Mouse (Mus musculus) forebrain, embryonic 12.5 days (tissue): ENCODE measurements around the gene Ivl. TPM values are rescaled to one million over a fixed set of nuclear protein-coding genes. Genes with fewer than 3 reads are reported as not detected.

ENCODE experiments used
- ATAC-seq: fragments of 200-750 bp; cut with Nextera tagmentation; 2 replicates; pipeline ENCODE4 v1.8.0; 2017; ENCODE audit warnings: moderate TSS enrichment; ENCODE audit not compliant: low FRiP score
- H3K27ac ChIP-seq: fragments of 300-500 bp; sonication (generic); 2 replicates; pipeline ENCODE4 v1.5.1; 2016; ENCODE audit warnings: mild to moderate bottlenecking
- H3K27me3 ChIP-seq: fragments of 300-500 bp; sonication (generic); 2 replicates; pipeline ENCODE4 v1.6.1; 2016; ENCODE audit warnings: mild to moderate bottlenecking
- H3K36me3 ChIP-seq: fragments of 300-500 bp; sonication (generic); replicated peaks from 2 replicates; pipeline ENCODE4 v1.6.1; 2016; ENCODE audit warnings: mild to moderate bottlenecking
- H3K4me1 ChIP-seq: fragments of 300-500 bp; sonication (generic); 2 replicates; pipeline ENCODE4 v1.6.1; 2016
- H3K4me2 ChIP-seq: fragments of 300-500 bp; sonication (generic); 2 replicates; pipeline ENCODE4 v1.6.1; 2016; ENCODE audit warnings: mild to moderate bottlenecking, moderate library complexity
- H3K4me3 ChIP-seq: fragments of 300-500 bp; sonication (generic); replicated peaks from 2 replicates; pipeline ENCODE4 v1.5.1; 2016; ENCODE audit warnings: mild to moderate bottlenecking
- H3K9ac ChIP-seq: fragments of 300-500 bp; sonication (generic); 2 replicates; pipeline ENCODE4 v1.6.1; 2016; ENCODE audit warnings: mild to moderate bottlenecking
- H3K9me3 ChIP-seq: fragments of 300-500 bp; sonication (generic); 2 replicates; pipeline ENCODE4 v1.6.1; 2016
- WGBS: fragments of 180-500 bp; shearing (Covaris S2); methylation state at CpG from one replicate; pipeline ENCODE4 v1.1.7; 2016; 5-methylcytosine and 5-hydroxymethylcytosine counted together
- polyA plus RNA-seq: library from polyadenylated mRNA; unstranded; fragments of >200 nt; fragmentation: Nextera tagmentation; extraction: Ambion mirVana; gene quantifications from 2 replicates; pipeline ENCODE4 v1.2.1, GENCODE M21; 2016

Ivl gene
- polyA plus RNA-seq: not detected in 2 replicates

DNA sequence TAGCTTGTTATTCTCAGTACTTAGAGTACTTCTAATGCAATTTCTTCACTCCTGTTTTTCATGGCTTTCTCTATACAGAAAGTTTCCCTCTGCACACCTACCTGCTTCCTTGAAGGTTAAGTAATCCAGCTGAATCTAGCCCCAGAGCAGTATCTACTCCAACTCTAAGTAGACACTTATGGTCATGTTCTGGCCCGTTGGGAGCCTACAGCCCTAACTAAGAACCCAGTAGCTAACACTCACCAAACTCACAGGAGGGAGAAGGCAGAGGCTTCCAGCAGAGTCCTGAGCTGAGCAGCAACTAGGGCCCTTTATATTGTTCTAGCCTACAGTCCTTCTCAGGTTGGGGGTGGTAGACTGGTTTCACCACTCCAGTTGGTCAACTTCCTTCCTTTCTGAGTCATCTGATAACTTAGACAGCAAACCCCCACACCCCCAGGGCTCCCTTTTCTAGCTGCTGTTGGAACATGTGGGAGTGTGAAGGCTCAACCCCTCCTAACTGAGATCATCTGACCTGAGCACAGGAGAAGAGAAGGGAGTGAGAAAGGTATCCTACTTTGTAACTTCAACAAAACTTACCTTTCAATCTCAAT is at the start of gene Ivl:
Gene Ivl, minus strand, starts transcription at position 287 of the 593 bp plus-strand sequence.
- Histone ChIP-seq H3K36me3 (no peaks in the 10 kb centered on the region), H3K27me3 (no peaks in the 10 kb centered on the region), H3K4me3 (no peak within 1 kb of the TSS), H3K4me1 (no peaks in the 10 kb centered on the region), H3K4me2 (no peak within 1 kb of the TSS), H3K27ac (no peak within 1 kb of the TSS), H3K9ac (no peak within 1 kb of the TSS), H3K9me3 (no peaks in the 10 kb centered on the region)
- 74% methylated on average over 1 of the region's 1 CpGs for WGBS
- no peak for ATAC-seq

DNA sequence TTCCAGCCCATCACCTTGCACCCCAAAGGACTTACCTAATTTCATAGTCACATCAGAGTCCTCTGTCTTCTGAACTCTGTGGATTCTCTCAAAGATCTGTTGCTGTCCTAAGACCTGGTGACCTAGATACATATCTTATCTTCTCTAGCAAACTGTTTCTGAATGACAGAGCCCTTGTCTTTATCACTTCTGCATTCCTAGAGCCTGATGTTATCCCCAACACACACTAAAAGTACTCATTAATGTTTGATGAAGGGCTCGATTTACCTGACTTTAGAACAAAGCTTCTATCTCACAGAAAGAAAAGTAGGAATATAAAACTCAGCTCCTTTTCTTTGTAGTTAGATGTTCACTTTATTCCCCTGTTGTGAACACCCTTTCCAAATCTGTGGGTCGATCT is 48.0 kb upstream of the Ivl start, which contains the start of gene Lce6a:
Gene Lce6a, minus strand, starts transcription at position 101 of the 400 bp plus-strand sequence.
- no peaks in the 10 kb centered on the region for H3K36me3 ChIP-seq
- H3K9me3 ChIP-seq: no peaks in the 10 kb centered on the region
- no peak within 1 kb of the TSS for H3K4me2 ChIP-seq
- no peak within 1 kb of the TSS for H3K27ac ChIP-seq
- no peak within 1 kb of the TSS for H3K4me3 ChIP-seq
- H3K27me3 ChIP-seq: no peaks in the 10 kb centered on the region
- no peak for ATAC-seq
- no peaks in the 10 kb centered on the region for H3K4me1 ChIP-seq
- WGBS: 86% methylated on average over 2 of the region's 2 CpGs
- no peak within 1 kb of the TSS for H3K9ac ChIP-seq

DNA sequence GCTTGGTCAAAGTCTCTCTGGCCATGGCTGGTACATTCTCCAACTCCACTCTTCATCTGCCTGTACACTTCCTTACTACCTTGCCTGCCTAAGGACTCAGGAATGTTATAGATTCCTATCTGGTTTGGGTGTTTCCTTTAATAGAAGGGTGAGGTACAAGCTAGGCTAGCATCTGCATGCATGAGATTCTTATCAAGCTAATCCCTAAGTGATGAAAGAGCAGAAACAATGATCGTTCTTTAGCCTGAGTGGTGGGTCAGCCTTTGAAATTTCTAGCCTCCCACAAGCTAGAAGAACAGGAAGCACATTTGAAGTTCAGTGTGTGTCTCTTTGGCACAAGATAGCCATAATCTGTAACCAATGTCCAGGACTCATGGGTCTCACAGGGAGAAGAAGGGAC is 36.3 kb upstream of the Ivl start:
- Histone ChIP-seq H3K9ac (no peak overlapping the region), H3K4me2 (no peak overlapping the region), H3K4me1 (no peaks in the 10 kb centered on the region), H3K27ac (no peak overlapping the region), H3K36me3 (no peaks in the 10 kb centered on the region), H3K9me3 (no peaks in the 10 kb centered on the region), H3K4me3 (no peak overlapping the region), H3K27me3 (no peaks in the 10 kb centered on the region)
- ATAC-seq: no peak
- WGBS: 72% methylated on average over 1 of the region's 1 CpGs

DNA sequence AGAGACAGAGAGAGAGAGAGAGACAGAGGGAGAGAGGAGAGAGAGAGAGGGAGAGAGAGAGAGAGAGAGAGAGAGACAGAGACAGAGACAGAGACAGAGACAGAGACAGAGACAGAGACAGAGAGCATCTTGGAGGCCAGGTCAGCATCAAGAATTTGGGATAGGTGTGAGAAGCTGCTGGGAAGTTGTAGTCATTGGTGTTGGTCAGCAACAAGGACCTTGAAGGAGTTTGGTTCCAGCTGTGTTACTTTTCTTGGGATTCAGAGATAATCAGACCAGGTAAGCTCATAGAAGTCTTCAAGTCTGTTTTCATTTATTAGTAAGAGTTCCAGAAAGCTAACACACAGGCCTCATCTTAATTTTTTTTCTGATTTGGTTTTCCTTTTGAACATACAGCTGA is 33.9 kb upstream of the Ivl start, which contains the start of gene 2210017I01Rik:
Gene 2210017I01Rik, minus strand, starts transcription at position 101 of the 400 bp plus-strand sequence.
- Histone ChIP-seq H3K4me3 (no peak within 1 kb of the TSS), H3K27ac (no peak within 1 kb of the TSS), H3K4me1 (no peaks in the 10 kb centered on the region), H3K36me3 (no peaks in the 10 kb centered on the region), H3K9ac (no peak within 1 kb of the TSS), H3K9me3 (no peaks in the 10 kb centered on the region), H3K27me3 (no peaks in the 10 kb centered on the region), H3K4me2 (no peak within 1 kb of the TSS)
- ATAC-seq: no peak

DNA sequence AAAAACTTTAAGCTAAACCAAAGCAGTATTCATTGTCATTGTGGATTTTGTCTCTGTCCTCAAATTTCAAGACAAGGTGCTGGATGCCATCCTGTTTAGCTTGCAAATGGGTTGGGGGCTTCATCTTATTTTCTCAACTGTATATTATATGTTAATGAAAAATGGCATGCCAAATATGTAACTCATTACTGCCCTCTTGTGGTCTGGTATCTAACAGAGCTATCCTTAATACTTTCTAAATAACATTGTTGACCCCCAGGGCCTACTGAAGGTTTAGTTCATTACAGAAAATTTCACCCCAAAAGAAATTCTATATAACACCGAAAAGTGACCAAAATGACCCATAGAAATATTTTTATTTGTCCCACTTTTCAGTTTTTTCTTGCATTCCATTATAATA is 28.6 kb upstream of the Ivl start:
- H3K9ac ChIP-seq: no peak overlapping the region
- ATAC-seq: no peak
- no peak overlapping the region for H3K27ac ChIP-seq
- H3K27me3 ChIP-seq: no peaks in the 10 kb centered on the region
- H3K9me3 ChIP-seq: peaks cover 5% of the 10 kb centered on the region; the same call in 1 of the 2 replicates
- no peaks in the 10 kb centered on the region for H3K36me3 ChIP-seq
- H3K4me2 ChIP-seq: no peak overlapping the region
- 59% methylated on average over 1 of the region's 1 CpGs for WGBS
- H3K4me3 ChIP-seq: no peak overlapping the region
- H3K4me1 ChIP-seq: no peaks in the 10 kb centered on the region

DNA sequence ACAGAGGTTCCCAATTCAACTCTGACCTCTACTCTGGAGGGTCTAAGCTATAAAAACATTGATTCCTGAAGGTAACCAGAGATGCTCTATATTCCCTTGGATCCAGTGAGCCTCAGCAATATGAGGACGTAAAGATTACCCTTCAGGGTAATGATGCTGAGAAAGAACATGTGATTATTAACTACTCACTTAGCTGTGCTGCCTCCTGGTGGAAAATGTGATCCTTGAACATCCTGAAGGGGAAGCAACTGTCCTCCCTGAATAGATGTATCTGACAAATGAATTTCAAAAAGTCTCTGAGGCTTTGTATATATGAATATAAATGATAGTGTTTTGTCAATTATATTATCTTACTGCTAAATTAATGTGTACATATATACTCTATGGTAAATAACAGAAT is 26.9 kb upstream of the Ivl start:
- Histone ChIP-seq H3K27ac (no peak overlapping the region), H3K9ac (no peak overlapping the region), H3K9me3 (peaks cover 5% of the 10 kb centered on the region; the same call in 1 of the 2 replicates), H3K4me1 (no peaks in the 10 kb centered on the region), H3K36me3 (no peaks in the 10 kb centered on the region), H3K27me3 (no peaks in the 10 kb centered on the region), H3K4me3 (no peak overlapping the region), H3K4me2 (no peak overlapping the region)
- 72% methylated on average over 1 of the region's 1 CpGs for WGBS
- no peak for ATAC-seq

DNA sequence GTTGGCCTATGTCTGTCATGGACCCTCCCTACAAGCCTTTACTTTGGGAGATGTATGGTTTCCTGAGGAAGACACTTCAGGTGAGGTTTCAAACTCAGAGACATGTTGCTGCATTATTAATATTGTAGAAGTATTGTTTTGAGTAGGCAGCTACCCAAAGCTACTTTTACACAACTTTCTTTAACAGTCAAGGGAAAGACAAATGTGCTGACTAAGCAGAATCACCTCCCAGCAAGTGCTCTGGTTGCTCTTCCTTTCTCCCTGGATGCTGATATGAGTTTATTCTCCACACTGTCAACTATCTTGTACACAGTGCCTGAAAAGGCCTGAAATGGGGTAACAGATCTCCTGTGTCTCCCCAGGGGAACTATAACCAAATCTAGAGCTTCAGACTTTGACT is 26.4 kb upstream of the Ivl start:
- H3K4me2 ChIP-seq: no peak overlapping the region
- H3K4me3 ChIP-seq: no peak overlapping the region
- no peak for ATAC-seq
- H3K27ac ChIP-seq: no peak overlapping the region
- peaks cover 5% of the 10 kb centered on the region; the same call in 1 of the 2 replicates for H3K9me3 ChIP-seq
- H3K27me3 ChIP-seq: no peaks in the 10 kb centered on the region
- no peak overlapping the region for H3K9ac ChIP-seq
- no peaks in the 10 kb centered on the region for H3K36me3 ChIP-seq
- no peaks in the 10 kb centered on the region for H3K4me1 ChIP-seq

DNA sequence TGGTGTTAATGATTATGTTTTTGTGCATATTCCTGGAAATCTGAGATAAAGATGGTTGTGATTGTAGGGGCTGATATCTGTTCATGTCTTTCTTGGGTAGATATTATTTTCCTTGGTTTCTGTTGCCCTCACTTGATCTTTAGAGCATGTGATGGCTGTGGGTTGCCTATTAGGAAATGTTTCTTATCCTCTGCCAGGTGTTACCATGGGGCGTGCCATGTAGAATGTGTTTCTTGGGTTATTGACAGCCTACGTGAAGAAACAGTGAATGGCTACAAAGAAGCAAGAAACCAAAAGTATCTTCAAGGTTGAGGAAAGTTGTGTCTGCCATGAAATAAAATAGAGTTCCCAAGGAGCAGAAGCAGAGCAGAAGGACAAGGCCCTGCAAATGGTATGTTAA is 24.9 kb upstream of the Ivl start:
- ATAC-seq: no peak
- Histone ChIP-seq H3K9ac (no peak overlapping the region), H3K4me3 (no peak overlapping the region), H3K27ac (no peak overlapping the region), H3K36me3 (no peaks in the 10 kb centered on the region), H3K27me3 (no peaks in the 10 kb centered on the region), H3K4me2 (no peak overlapping the region), H3K9me3 (peaks cover 5% of the 10 kb centered on the region; the same call in 1 of the 2 replicates), H3K4me1 (no peaks in the 10 kb centered on the region)
- 87% methylated on average over 2 of the region's 2 CpGs for WGBS

DNA sequence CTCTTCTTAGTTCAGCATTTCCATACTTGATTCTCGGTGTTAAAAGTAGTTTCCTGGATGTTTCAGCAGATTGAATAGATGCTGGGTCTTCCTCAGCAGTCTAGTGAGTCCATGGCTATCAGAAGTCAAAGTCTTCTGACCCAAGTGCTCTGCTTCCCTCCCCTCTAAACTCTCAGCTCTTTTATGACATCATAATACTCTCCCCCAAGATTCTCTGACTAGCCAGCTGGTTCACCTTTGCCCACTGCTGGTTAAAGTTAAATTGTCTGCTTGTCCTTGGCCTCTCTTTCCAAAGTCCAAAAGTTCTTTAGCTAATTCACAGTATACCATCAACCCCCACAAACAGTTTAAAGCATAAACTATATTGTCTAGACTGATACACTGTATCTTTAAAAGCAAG is 15.3 kb upstream of the Ivl start, which contains the start of gene Smcp:
Gene Smcp, minus strand, starts transcription at position 140 of the 400 bp plus-strand sequence.
- 81% methylated on average over 1 of the region's 1 CpGs for WGBS
- Histone ChIP-seq H3K4me2 (no peak within 1 kb of the TSS), H3K27ac (no peak within 1 kb of the TSS), H3K9ac (no peak within 1 kb of the TSS), H3K27me3 (no peaks in the 10 kb centered on the region), H3K4me3 (no peak within 1 kb of the TSS), H3K36me3 (no peaks in the 10 kb centered on the region), H3K4me1 (no peaks in the 10 kb centered on the region), H3K9me3 (no peaks in the 10 kb centered on the region)
- no peak for ATAC-seq

DNA sequence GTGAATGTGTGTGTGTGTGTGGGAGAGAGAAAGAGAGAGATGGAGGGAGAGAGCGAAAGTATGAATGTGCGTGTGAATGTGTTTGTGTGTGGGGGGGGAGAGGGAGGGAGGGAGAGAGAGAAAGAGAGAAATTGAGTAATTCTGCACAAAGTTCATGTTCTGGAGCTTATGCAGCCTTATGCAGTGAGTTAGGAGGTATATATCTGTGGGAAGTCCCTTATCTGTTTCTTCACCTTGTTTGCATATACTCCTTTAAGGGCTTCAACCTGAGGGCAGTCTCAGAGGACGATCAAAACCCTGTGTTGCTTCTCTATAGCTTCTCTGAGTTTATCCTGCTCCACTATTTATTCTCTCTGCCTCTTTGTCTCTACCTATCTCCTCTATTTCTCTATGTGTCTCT is 13.7 kb upstream of the Ivl start:
- ATAC-seq: no peak
- no peaks in the 10 kb centered on the region for H3K36me3 ChIP-seq
- no peak overlapping the region for H3K9ac ChIP-seq
- no peak overlapping the region for H3K4me2 ChIP-seq
- no peak overlapping the region for H3K4me3 ChIP-seq
- no peaks in the 10 kb centered on the region for H3K9me3 ChIP-seq
- no peaks in the 10 kb centered on the region for H3K4me1 ChIP-seq
- H3K27me3 ChIP-seq: no peaks in the 10 kb centered on the region
- no peak overlapping the region for H3K27ac ChIP-seq
- WGBS: 92% methylated on average over 3 of the region's 3 CpGs

DNA sequence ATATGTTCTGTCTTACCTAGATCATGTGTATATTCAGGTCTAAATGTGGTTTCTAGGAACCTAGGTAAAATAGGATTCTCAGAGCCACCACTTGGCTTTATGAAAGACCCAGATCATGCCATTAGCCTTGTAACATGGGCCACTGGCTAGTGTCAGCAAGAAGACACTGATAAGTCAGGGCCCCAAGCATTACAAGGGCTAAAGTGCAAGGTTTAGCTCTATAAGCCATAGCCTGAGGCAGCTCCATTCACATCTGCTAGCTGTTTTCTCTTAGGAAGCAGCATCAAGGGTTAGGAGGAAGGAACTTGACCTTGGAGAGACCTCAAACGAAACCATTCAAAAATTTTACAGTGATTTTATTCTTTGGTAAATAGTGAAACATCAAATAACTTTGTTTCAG is 11.5 kb upstream of the Ivl start:
- Histone ChIP-seq H3K9ac (no peak overlapping the region), H3K4me2 (no peak overlapping the region), H3K27ac (no peak overlapping the region), H3K4me1 (no peaks in the 10 kb centered on the region), H3K9me3 (no peaks in the 10 kb centered on the region), H3K27me3 (no peaks in the 10 kb centered on the region), H3K4me3 (no peak overlapping the region), H3K36me3 (no peaks in the 10 kb centered on the region)
- ATAC-seq: no peak
- WGBS: 77% methylated on average over 1 of the region's 1 CpGs

DNA sequence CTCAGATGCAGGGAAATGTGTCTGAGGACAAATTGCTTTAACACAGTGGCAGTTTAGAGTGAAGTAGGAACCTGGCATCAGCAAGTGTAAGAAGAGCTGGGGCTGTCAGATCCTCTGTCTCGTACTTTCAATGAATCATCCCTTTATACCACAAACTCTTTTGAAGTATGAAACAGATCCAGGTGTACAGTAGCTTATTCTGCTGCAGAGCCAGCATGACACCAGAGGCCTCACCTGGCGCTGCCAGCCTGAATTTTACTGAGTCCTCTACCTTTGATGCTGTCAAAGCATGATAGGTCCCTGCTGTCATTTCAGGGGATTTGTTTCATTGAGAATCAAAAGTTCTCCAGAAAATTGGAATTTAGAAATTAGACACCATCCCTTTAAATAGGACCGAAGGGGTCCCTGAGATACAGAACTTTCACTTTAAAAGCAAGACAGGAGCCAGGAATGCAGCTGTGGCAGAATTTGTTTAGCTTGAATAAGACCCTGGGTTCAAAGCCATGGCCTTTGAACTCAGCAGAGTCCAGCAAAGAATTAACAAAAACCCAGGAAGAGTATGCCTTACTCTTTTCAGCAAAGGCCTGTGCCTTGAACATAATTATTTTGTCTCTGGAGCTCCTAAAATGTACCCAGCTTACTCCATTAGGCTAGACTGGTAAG is 9.8 kb upstream of the Ivl start:
- 51% methylated on average over 3 of the region's 3 CpGs for WGBS
- no peak overlapping the region for H3K9ac ChIP-seq
- no peaks in the 10 kb centered on the region for H3K27me3 ChIP-seq
- no peak overlapping the region for H3K4me2 ChIP-seq
- H3K9me3 ChIP-seq: no peaks in the 10 kb centered on the region
- no peaks in the 10 kb centered on the region for H3K36me3 ChIP-seq
- no peaks in the 10 kb centered on the region for H3K4me1 ChIP-seq
- no peak for ATAC-seq
- H3K4me3 ChIP-seq: no peak overlapping the region
- no peak overlapping the region for H3K27ac ChIP-seq

DNA sequence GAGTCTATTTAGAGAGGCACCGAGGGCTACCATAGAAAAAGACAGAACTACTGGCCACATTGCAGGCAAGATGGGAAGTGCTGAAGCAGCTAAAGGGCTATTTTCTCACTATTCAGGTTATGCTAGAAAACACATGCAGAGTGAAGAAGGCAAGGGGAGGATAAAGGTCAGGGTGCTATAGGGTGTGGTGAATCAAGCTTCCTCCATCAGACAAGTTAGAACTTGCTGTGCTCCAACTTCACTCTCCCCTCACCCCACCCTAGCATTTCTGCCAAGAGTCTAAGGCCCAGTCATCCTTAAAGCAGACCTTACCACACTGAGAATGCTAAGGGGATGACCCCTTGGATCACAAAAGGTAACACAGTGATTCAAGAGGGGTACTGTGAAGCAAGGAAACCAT is 6.0 kb upstream of the Ivl start:
- H3K36me3 ChIP-seq: no peaks in the 10 kb centered on the region
- H3K9ac ChIP-seq: no peak overlapping the region
- H3K27ac ChIP-seq: no peak overlapping the region
- no peaks in the 10 kb centered on the region for H3K9me3 ChIP-seq
- H3K4me1 ChIP-seq: no peaks in the 10 kb centered on the region
- no peaks in the 10 kb centered on the region for H3K27me3 ChIP-seq
- no peak overlapping the region for H3K4me2 ChIP-seq
- no peak overlapping the region for H3K4me3 ChIP-seq
- no peak for ATAC-seq
- 59% methylated on average over 1 of the region's 1 CpGs for WGBS
